Mouse (Mus musculus) adrenal gland, adult 8-10 months (tissue): ENCODE results near the gene Zfp566. TPM values are rescaled to one million over a fixed set of nuclear protein-coding genes. Genes with fewer than 3 reads are reported as not detected.

Experiments used
- DNase-seq: peaks from one replicate; pipeline ENCODE4 v3.0.0; 2022
- microRNA-seq, 2 experiments: library from miRNA; unstranded; fragments of <30 nt; microRNA quantifications; one replicate each; pipeline ENCODE4 v1.2.0; 2022
- total RNA-seq, 4 experiments: library from RNA; stranded (reverse); gene quantifications; 2 replicates each; pipeline ENCODE4 v1.2.4; 2022

The Zfp566 gene
- total RNA-seq, 4 experiments from 2014 or later, result 1.9 to 4.7 (median 4.1) TPM

DNA sequence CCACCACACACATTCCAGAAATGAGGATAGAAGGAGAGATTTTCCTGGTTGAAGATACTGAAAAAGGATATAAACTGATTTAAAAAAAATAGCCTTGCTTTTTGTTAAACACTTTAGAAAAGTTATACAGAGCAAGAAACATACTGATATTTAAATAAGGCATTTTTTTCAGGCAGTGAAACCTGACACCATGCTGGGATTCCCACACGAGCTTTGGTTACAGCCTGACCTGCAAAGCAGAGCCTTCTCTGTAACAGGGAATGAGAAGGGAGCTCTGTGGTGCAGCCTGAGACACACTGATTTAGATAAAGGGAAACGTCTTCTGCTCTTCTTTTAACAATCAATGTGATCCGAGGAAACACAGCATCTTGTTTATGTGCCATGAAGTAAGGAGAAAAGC lies 36.7 kb downstream of the Zfp566 start:
- no peak for DNase-seq

DNA sequence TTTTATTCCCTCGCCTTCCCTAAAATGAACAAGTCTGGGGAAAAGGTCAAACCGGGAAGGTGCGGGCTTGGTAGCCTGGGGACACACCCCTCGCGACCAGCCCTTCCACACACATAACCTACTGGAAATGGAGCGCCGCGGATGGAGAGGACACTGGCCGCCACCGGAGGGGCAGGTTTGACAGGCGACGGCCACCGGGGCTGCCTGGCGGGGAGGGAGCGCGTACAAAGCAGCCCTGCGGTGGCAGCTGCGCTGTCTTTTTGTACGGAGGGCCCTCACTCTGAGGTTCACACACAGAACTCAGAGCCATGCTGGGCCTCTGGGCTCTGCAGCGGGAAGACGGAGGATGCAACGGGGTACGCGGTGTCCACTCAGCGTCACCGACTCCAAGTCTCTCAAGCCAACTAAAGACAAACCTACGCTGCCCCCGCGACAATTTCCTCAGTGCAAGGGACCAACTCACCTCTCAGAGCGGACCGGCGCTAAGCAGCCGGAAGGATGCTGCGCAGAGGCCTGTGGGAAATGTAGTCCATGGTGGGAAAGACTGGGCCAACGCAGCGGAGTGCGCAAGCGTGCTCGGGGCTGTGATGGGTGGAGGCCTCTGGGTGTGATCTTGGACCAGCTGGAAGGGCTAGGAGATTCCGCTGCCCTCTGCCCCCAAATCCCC lies 39.3 kb downstream of the Zfp566 start, which contains the start of gene Zfp14:
TSS of gene Zfp14 (minus strand) at position 499 of the 667 bp plus-strand sequence.
- peak; percentile 83 for DNase-seq

- DNase-seq, result no peak
Measured at GRCm38 (mm10) chr7:30048126-30048525, 42.2 kb downstream of the Zfp566 start.

GRCm38 (mm10) chr7:30044354-30044753 lies 46.0 kb downstream of the Zfp566 start:
- no peak for DNase-seq

DNA sequence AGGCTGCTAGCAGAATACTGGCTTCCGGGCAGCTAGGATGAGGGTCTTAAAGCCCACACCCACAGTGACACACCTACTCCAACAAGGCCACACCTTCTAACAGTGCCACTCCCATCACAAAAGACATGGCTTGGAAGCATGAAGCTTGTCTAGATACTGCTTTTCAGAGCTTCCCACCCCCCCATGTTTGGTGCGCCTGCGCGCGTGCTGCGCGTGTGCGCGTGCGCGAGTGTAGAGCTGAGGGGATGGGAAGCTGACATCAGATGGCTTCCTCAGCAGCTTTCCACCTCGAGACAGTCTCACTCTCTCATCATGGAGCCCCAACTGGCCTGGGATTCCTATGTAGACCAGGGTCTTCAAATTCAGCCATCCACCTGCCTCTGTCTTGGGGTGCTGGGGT lies 56.0 kb downstream of the Zfp566 start:
- no peak for DNase-seq

DNA sequence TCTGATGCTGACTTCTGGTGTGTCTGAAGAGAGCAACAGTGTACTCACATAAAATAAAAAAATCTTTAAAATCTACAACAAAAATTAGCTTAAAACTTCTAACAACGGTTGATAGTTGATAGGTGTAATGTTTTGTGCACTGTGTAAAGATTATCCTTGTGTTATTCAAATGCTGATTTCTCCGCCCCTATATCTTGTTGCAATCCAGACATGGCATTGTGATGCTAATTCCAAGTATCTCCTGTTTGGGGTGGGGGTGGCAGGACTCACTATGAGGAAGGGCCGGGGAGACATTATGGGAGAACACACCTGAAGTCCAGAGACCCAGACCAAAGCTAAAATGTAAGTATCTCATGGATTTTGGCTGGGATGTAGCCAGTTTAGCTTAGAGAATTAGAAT lies 58.9 kb downstream of the Zfp566 start:
- no peak for DNase-seq

DNA sequence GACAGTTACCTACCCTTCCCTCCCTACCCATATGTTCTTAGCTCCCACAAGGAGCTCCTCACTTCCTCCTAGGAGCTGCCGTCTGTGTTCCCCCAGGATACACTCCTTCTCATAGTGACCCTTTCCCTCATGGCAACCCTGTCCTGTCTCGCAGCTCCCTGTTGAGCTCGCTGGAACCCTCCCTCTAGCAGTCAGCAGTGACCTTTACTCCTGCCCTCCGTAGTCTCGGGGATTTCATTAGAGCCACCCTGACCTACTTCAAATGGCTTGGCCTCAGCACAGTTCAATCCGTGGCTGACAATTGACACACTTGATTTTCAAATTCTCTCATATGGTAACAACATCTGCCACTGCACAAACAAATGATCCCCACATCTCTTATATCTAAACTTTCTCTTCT lies 59.6 kb downstream of the Zfp566 start:
- DNase-seq, result peak; percentile 12

GRCm38 (mm10) chr7:30028572-30028971 lies 61.8 kb downstream of the Zfp566 start:
- DNase-seq, result no peak

Small RNAs within 50 kb of the gene (microRNA-seq; reads per million reads assigned to microRNA genes)
- 0 reads per million in 2 experiments for gene Gm23368

Other genes starting within 250 kb of the Zfp566 start
- gene Zfp940, start 236.9 kb downstream of the Zfp566 start, total RNA-seq, result 1 to 10 TPM in 3 of 4 experiments, under 1 TPM in 1; 0.94 to 1.7 (median 1.2) TPM
- gene Zfp420, start 230.5 kb downstream of the Zfp566 start, total RNA-seq, result 1 to 10 TPM; 5.4 to 9.8 (median 8.1) TPM
- gene Zfp27, start 184.0 kb downstream of the Zfp566 start, total RNA-seq, result 10 to 100 TPM; 10.4 to 16.1 (median 11.8) TPM
- 10 to 100 TPM in 2 of 4 experiments, 1 to 10 TPM in 2; 6.6 to 11.0 (median 8.9) TPM for gene Zfp383, start 182.3 kb downstream of the Zfp566 start, total RNA-seq
- gene Zfp74, start 136.4 kb downstream of the Zfp566 start, total RNA-seq, result 10 to 100 TPM; 11.0 to 14.6 (median 12.1) TPM
- 10 to 100 TPM; 10.7 to 13.1 (median 11.9) TPM for gene Zfp568, start 106.6 kb downstream of the Zfp566 start, total RNA-seq
- 1 to 10 TPM; 3.7 to 6.6 (median 4.9) TPM for gene Zfp14, start 39.1 kb downstream of the Zfp566 start, total RNA-seq
- 1 to 10 TPM in 3 of 4 experiments, under 1 TPM in 1; 0.86 to 3.3 (median 2.8) TPM for gene Zfp82, start 17.6 kb downstream of the Zfp566 start, total RNA-seq
- gene Gm26920, start 117 bp downstream of the Zfp566 start, total RNA-seq, result 1 to 10 TPM in 1 of 4 experiments, under 1 TPM in 1, not detected in 2; 0.48 to 2.2 TPM
- 10 to 100 TPM; 39.9 to 66.1 (median 44.5) TPM for gene Zfp260, start 4.2 kb upstream of the Zfp566 start, total RNA-seq
- 1 to 10 TPM; 3.6 to 5.7 (median 4.5) TPM for gene Zfp382, start 31.4 kb upstream of the Zfp566 start, total RNA-seq
- gene Zfp146, start 79.2 kb upstream of the Zfp566 start, total RNA-seq, result 10 to 100 TPM; 46.0 to 55.4 (median 54.0) TPM
- 100 to 1,000 TPM in 3 of 4 experiments, 10 to 100 TPM in 1; 65.3 to 235 (median 137) TPM for gene Cox7a1, start 93.6 kb upstream of the Zfp566 start, total RNA-seq
- gene Capns1, start 108.3 kb upstream of the Zfp566 start, total RNA-seq, result 100 to 1,000 TPM; 562 to 740 (median 679) TPM
- gene Polr2i, start 141.4 kb upstream of the Zfp566 start, total RNA-seq, result 10 to 100 TPM; 62.8 to 93.8 (median 72.7) TPM
- 100 to 1,000 TPM; 102 to 119 (median 108) TPM for gene Tbcb, start 141.7 kb upstream of the Zfp566 start, total RNA-seq
- gene Ovol3, start 145.2 kb upstream of the Zfp566 start, total RNA-seq, result not detected
- gene Thap8, start 189.6 kb upstream of the Zfp566 start, total RNA-seq, result under 1 TPM in 2 of 4 experiments, not detected in 2; 0.21 to 0.97 TPM
- 1 to 10 TPM; 2.7 to 7.5 (median 4.5) TPM for gene Wdr62, start 189.9 kb upstream of the Zfp566 start, total RNA-seq
- gene Clip3, start 201.2 kb upstream of the Zfp566 start, total RNA-seq, result 10 to 100 TPM; 20.8 to 35.8 (median 30.0) TPM
- 100 to 1,000 TPM in 1 of 4 experiments, 10 to 100 TPM in 3; 60.5 to 112 (median 82.7) TPM for gene Alkbh6, start 218.2 kb upstream of the Zfp566 start, total RNA-seq
- 100 to 1,000 TPM in 1 of 4 experiments, 10 to 100 TPM in 3; 22.5 to 102 (median 57.8) TPM for gene Syne4, start 224.3 kb upstream of the Zfp566 start, total RNA-seq
- 1 to 10 TPM in 3 of 4 experiments, under 1 TPM in 1; 0.87 to 2.2 (median 1.8) TPM for gene E130208F15Rik, start 231.2 kb upstream of the Zfp566 start, total RNA-seq
- 10 to 100 TPM; 13.9 to 18.4 (median 16.1) TPM for gene Sdhaf1, start 233.4 kb upstream of the Zfp566 start, total RNA-seq